In genomic region chr11:88231213-88231790, GRCm38 (mm10) we compare ENCODE assay signal across 17 mouse cellular contexts. TPM values are rescaled to one million over a fixed set of nuclear protein-coding genes. Genes with fewer than 3 reads are reported as not detected.
DNase-seq lines count a peak whose midpoint lies in the region; ATAC-seq and TF ChIP-seq lines count a peak whose summit lies in the region.
"Had no signal": no experiment of that assay in that cellular context is flagged by ENCODE, and none has a peak within 500 bp of the region (broad histone marks: within the 10 kb centered on the region; RNA-seq: fewer than 3 reads in every experiment).

No protein-coding gene starts in this region.

- no peaks in the 10 kb centered on the region for H3K36me3 ChIP-seq in hindbrain, postnatal 0 days (ENCODE audit: insufficient read depth, low read length)
- no peaks in the 10 kb centered on the region for H3K36me3 ChIP-seq in hindbrain, embryonic 14.5 days (replicated peaks; ENCODE audit: control insufficient read depth, insufficient read depth)
- H3K36me3 ChIP-seq in embryonic facial prominence, embryonic 10.5 days (replicated peaks): no peaks in the 10 kb centered on the region
- no peaks in the 10 kb centered on the region for H3K36me3 ChIP-seq in embryonic facial prominence, embryonic 15.5 days
- no peaks in the 10 kb centered on the region for H3K36me3 ChIP-seq in limb, embryonic 12.5 days
- H3K36me3 ChIP-seq: stomach, embryonic 15.5 days had no signal

- no peak overlapping the region for H3K27ac ChIP-seq in hindbrain, postnatal 0 days
- H3K27ac ChIP-seq in hindbrain, embryonic 14.5 days: no peak overlapping the region
- peak overlapping the region; percentile 59; the same call in 1 of the 2 replicates for H3K27ac ChIP-seq in embryonic facial prominence, embryonic 10.5 days (replicated peaks)
- H3K27ac ChIP-seq in embryonic facial prominence, embryonic 15.5 days (replicated peaks): no peak overlapping the region
- H3K27ac ChIP-seq in limb, embryonic 12.5 days: no peak overlapping the region
- H3K27ac ChIP-seq: macrophage; stomach, embryonic 15.5 days had no signal

- no peaks in the 10 kb centered on the region for H3K27me3 ChIP-seq in hindbrain, postnatal 0 days (ENCODE audit: insufficient read depth, low read length)
- H3K27me3 ChIP-seq in hindbrain, embryonic 14.5 days (ENCODE audit: control insufficient read depth, insufficient read depth, low read length): no peaks in the 10 kb centered on the region
- H3K27me3 ChIP-seq in embryonic facial prominence, embryonic 10.5 days (replicated peaks; ENCODE audit: low read depth, poor library complexity, severe bottlenecking): peaks cover 5% of the 10 kb centered on the region; the same call in 1 of the 2 replicates
- H3K27me3 ChIP-seq in embryonic facial prominence, embryonic 15.5 days: peaks cover 3% of the 10 kb centered on the region; the same call in 1 of the 2 replicates
- H3K27me3 ChIP-seq in limb, embryonic 12.5 days: no peaks in the 10 kb centered on the region
- H3K27me3 ChIP-seq: stomach, embryonic 15.5 days had no signal

- H3K4me3 ChIP-seq in hindbrain, postnatal 0 days (ENCODE audit: low read length): no peak overlapping the region
- H3K4me3 ChIP-seq in hindbrain, embryonic 14.5 days (replicated peaks; ENCODE audit: low read length): no peak overlapping the region
- H3K4me3 ChIP-seq in embryonic facial prominence, embryonic 10.5 days: no peak overlapping the region
- no peak overlapping the region for H3K4me3 ChIP-seq in embryonic facial prominence, embryonic 15.5 days (replicated peaks)
- no peak overlapping the region for H3K4me3 ChIP-seq in limb, embryonic 12.5 days (replicated peaks)
- H3K4me3 ChIP-seq: stomach, embryonic 15.5 days had no signal

- no peaks in the 10 kb centered on the region for H3K4me1 ChIP-seq in hindbrain, postnatal 0 days (ENCODE audit: insufficient read depth, low read length)
- peaks cover 25% of the 10 kb centered on the region for H3K4me1 ChIP-seq in hindbrain, embryonic 14.5 days (replicated peaks; ENCODE audit: control insufficient read depth, insufficient read depth, low read length)
- H3K4me1 ChIP-seq in embryonic facial prominence, embryonic 10.5 days: peaks cover 48% of the 10 kb centered on the region
- peaks cover 35% of the 10 kb centered on the region for H3K4me1 ChIP-seq in embryonic facial prominence, embryonic 15.5 days
- H3K4me1 ChIP-seq in limb, embryonic 12.5 days (replicated peaks): peaks cover 33% of the 10 kb centered on the region

- no peak overlapping the region for H3K9ac ChIP-seq in hindbrain, postnatal 0 days (replicated peaks; ENCODE audit: low read length)
- no peak overlapping the region for H3K9ac ChIP-seq in hindbrain, embryonic 14.5 days
- H3K9ac ChIP-seq in embryonic facial prominence, embryonic 15.5 days: no peak overlapping the region
- no peak overlapping the region for H3K9ac ChIP-seq in limb, embryonic 12.5 days (replicated peaks)
- H3K9ac ChIP-seq: stomach, embryonic 15.5 days had no signal

- 52% methylated on average over 4 of the region's 4 CpGs for WGBS in hindbrain, postnatal 0 days
- 76% methylated on average over 4 of the region's 4 CpGs for WGBS in hindbrain, embryonic 14.5 days
- 84% methylated on average over 4 of the region's 4 CpGs for WGBS in embryonic facial prominence, embryonic 10.5 days
- 90% methylated on average over 4 of the region's 4 CpGs for WGBS in embryonic facial prominence, embryonic 15.5 days
- WGBS in limb, embryonic 12.5 days: 74% methylated on average over 4 of the region's 4 CpGs

- H3K9me3 ChIP-seq in hindbrain, postnatal 0 days (ENCODE audit: low read length): no peaks in the 10 kb centered on the region
- no peaks in the 10 kb centered on the region for H3K9me3 ChIP-seq in hindbrain, embryonic 14.5 days (ENCODE audit: control insufficient read depth, low read length)
- no peaks in the 10 kb centered on the region for H3K9me3 ChIP-seq in embryonic facial prominence, embryonic 10.5 days
- H3K9me3 ChIP-seq in embryonic facial prominence, embryonic 15.5 days (replicated peaks): no peaks in the 10 kb centered on the region
- no peaks in the 10 kb centered on the region for H3K9me3 ChIP-seq in limb, embryonic 12.5 days
- H3K9me3 ChIP-seq: stomach, embryonic 15.5 days had no signal

- TF ChIP-seq CTCF in hindbrain, postnatal 0 days (IDR thresholded peaks at IDR 0.05; ENCODE audit: low read depth): no peak

- H3K4me2 ChIP-seq in hindbrain, postnatal 0 days (ENCODE audit: low read depth, low read length): no peak overlapping the region
- H3K4me2 ChIP-seq in hindbrain, embryonic 14.5 days (replicated peaks): no peak overlapping the region
- no peak overlapping the region for H3K4me2 ChIP-seq in embryonic facial prominence, embryonic 15.5 days (replicated peaks)
- no peak overlapping the region for H3K4me2 ChIP-seq in limb, embryonic 12.5 days
- H3K4me2 ChIP-seq: stomach, embryonic 15.5 days had no signal

- ATAC-seq in hindbrain, postnatal 0 days: peak; percentile 63; the same call in 1 of the 2 replicates
- ATAC-seq in hindbrain, embryonic 14.5 days (ENCODE audit: low FRiP score): no peak
- peak; percentile 40 for ATAC-seq in embryonic facial prominence, embryonic 15.5 days (ENCODE audit: insufficient number of reproducible peaks, low FRiP score, low TSS enrichment, low read depth)
- peak; percentile 49; the same call in 1 of the 2 replicates for ATAC-seq in limb, embryonic 12.5 days (ENCODE audit: insufficient number of reproducible peaks, insufficient read depth, low FRiP score, low TSS enrichment, low read depth)
- ATAC-seq: intestine, postnatal 0 days; midbrain, embryonic 16.5 days had no signal

- DNase-seq in hindbrain, postnatal 0 days (ENCODE audit: low spot score): no peak
- no peak for DNase-seq in hindbrain, embryonic 14.5 days (ENCODE audit: low spot score)
- DNase-seq in embryonic facial prominence, embryonic 10.5 days (ENCODE audit: low spot score): no peak
- DNase-seq in embryo, embryonic 10.5 days (ENCODE audit: low spot score): no peak
- no peak for DNase-seq in right cerebral cortex, postnatal 10 days (ENCODE audit: low spot score in 2 of 2)
- DNase-seq: adrenal gland, postnatal 10 days; cerebellum, adult 9-10 months; heart, postnatal 14 days; liver; lung, adult 18-20 months; thymus, postnatal 14 days had no signal

RNA-seq across cellular contexts. Expression of gene Mrps23, which starts 27.1 kb away (rescaled TPM):
- total RNA-seq in hindbrain, postnatal 0 days (2014; rRNA removed): 29.0 and 48.7 TPM in 2 replicates
- 66.4 and 67.1 TPM in 2 replicates for polyA plus RNA-seq in hindbrain, postnatal 0 days (2015; fragmentation: Nextera tagmentation; extraction: Ambion mirVana)
- 67.8 and 68.7 TPM in 2 replicates for polyA plus RNA-seq in hindbrain, embryonic 14.5 days (2014; fragmentation: Nextera tagmentation; extraction: Ambion mirVana)
- polyA plus RNA-seq in embryonic facial prominence, embryonic 10.5 days (2016; fragmentation: Nextera tagmentation; extraction: Ambion mirVana): 60.4 and 71.7 TPM in 2 replicates
- 58.4 and 61.6 TPM in 2 replicates for polyA plus RNA-seq in embryonic facial prominence, embryonic 15.5 days (2015; fragmentation: Nextera tagmentation; extraction: Ambion mirVana)
- 53.2 and 59.5 TPM in 2 replicates for polyA plus RNA-seq in limb, embryonic 12.5 days (2016; fragmentation: Nextera tagmentation; extraction: Ambion mirVana)
